Mouse (Mus musculus) cerebellum, adult 18-20 months (tissue): ENCODE data around the gene Methig1.
"Not testable (repeated sequence)": the region's sequence is repeated elsewhere in the genome, so short reads cannot be mapped to it uniquely, and the experiment has no call there.

Experiments
- DNase-seq, 2 experiments: peaks; one replicate each; pipeline ENCODE4 v3.0.0; 2021

Methig1 gene

DNA sequence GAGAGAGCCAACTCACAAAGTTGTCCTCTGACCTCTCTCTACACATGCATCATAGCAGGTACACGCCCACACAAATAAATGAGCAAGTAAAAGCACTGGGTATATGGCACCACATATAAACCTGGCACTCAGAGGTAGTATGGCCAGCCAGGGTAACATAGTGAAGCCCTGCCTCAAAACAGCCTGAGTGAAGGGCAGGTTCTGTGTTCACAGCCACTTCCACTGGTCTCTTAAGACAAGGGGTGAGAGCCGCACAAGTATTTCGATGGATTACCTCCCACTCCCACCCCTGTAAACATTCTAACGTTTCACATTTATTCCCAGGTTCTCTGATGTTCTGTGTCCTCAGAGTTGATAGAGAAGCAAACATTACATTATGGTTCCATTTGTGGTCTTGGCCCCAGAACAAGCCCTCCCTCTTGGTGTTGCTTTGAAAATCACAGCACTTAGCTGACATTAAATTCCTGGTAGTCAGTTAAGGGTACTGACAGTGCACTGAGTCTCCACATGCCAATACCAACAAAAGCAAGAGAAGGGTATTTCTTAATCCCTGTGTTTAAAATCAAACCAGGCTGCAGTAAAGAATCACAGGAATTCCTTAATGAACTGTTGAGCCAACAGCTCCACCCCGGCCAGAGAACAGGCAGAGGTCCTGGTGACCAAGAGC lies 11.5 kb upstream of the Methig1 start:
- DNase-seq, result not testable (repeated sequence)

DNA sequence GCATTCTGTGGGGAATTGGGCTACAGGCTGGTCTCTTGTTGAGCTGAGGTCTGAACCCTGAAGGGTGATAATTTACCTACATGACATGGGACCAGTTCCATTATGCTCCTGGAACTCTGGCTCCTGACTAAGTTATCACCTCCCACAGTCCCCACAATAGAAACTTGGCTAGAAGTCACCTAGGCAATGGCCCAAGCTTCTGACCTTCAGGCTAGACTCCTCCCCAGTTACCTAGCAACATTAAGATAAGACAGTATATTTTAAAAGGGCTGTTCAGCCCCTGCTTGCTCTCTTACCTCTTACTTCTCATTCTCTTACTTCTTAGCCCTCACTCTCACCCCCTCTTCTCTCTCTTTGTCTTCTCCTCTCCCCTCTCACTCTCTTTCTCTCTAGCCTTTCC lies 7.5 kb upstream of the Methig1 start:
- DNase-seq, result no peak

DNA sequence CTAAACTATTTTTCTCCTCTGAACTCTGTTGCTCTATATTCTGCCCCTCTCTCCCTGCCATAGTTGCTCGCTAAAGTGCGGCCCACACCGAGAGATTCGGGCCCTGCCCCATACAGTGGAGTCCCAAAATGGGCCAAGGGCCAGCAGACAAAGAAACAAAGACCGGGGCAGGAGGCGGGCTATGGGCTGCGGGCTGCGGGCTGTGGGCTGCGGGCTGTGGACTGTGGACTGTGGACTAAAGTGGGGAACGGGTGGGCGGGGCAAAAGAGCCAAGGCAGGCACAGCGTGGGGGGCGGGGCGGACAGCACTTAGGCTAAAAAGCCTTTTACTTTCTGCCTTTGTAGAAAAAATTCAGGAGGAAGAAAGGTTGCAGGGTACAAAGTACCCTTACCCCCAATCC lies 6.2 kb upstream of the Methig1 start:
- no peak for DNase-seq

DNA sequence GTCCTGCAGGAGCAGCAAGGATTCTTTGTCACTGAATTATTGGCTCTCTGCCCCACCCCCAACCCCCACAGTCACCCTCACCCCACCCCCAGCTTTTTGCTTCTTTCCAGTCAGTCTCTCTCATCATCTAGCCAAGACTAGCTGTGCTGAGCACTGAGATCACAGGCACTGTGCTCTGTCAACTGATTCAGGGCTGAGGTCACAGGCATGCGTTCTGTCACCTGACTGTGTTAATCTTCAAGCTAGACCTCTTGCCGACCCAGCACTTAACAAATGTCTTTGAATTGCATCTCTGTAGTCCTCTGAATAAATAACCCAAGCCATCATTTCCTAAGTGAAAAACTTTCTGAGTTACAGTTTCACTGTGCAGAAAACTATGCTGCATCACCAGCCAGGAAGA lies 3.5 kb upstream of the Methig1 start:
- no peak for DNase-seq

DNA sequence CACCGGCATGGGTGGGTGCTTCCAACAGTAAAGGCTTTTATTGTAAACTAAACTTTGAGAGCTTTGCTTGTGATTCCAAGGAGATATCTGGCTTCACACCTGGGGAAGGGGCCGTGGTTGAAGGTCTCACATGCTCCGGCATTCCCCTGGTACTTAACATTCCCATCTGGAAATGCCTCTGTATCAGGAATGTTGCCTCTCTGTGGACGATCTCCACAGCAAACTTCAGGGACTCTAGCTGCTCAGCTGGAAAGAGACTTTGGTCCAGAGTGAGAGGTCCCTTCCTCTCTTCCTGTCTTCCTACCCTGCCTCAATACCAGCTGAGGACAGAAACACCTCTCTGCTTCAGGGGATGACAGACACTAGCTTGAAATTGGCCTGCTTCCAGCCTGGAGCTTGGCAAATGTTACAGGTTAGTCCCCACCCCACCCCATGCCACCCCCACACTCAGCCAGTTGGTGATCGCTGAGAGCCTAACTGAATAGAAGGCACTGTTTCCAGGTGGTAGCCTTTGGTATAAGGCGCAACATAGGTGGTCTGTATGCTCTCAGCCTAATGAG lies 1.4 kb upstream of the Methig1 start:
- no peak for DNase-seq

DNA sequence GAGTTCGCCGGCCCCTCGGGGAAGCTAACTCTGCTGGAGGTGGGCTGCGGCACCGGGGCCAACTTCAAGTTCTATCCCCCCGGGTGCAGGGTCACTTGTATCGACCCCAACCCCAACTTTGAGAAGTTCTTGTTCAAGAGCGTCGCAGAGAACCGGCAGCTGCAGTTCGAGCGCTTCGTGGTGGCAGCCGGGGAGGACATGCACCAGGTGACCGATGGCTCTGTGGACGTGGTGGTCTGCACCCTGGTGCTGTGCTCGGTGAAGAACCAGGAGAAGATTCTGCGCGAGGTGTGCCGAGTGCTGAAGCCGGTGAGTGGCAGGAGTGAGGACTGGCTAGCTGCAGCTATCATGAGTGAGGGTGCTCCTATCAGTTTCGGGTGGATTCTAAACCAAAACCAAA lies 450 bp downstream of the Methig1 start:
- DNase-seq, result not testable (repeated sequence)

DNA sequence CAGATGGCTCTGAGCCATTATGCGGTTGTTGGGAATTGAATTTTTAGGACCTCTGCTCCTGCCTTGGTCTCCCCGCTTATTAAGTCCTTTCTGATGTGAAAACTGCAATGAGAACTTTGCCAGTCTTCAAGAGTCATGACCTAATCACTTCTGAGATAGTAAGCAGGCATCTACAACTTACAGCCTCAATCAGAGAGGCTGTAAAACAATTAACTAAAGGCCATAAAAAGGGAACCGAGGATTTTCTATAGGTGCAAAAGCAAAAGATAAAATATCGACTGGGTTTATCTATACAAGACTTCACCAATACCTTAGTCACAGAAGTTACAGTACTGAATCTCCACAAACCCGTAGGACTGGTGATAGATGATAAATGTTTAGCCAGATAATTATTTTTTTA lies 2.9 kb downstream of the Methig1 start:
- DNase-seq, result no peak

DNA sequence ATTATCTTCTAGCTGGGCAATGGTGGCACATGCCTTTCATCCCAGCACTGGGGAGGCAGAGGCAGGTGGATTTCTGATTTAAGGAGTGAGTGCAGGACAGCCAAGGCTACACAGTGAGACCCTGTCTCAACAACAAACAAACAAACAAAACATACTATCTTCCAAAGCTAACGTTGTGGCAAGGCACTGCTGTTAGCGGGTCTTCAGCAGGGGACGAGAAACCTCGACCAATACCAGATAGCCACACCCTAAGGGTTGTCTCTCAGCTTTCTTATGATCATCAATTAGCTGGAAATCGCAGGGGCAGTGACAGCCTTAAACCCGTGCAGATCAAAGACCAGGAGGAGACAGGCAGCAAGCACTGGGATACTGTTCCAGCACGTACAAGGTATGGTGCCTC lies 11.3 kb downstream of the Methig1 start, which contains the start of gene Higd1c:
TSS of gene Higd1c (plus strand) at position 301 of the 400 bp plus-strand sequence.
- DNase-seq, result no peak

DNA sequence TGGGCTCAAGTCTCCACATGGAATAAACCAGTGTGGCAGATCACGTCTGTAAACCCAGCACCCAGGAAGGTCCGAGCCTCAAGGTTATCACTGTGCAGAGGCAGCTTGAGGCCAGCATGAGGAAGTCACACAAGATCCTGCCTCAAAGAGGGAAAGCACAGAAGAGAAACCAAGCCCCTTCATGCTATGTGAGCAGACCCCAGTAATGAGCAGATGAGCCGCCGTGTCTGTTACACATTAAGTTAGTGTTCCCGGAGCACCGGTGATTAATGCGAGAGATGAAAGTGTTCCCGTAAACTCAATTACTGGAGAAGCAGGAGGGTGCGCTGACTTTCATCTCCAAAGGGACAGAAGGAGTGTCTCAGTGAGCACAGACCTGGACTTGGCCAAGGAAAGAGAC lies 13.0 kb downstream of the Methig1 start:
- DNase-seq, result not testable (repeated sequence)

DNA sequence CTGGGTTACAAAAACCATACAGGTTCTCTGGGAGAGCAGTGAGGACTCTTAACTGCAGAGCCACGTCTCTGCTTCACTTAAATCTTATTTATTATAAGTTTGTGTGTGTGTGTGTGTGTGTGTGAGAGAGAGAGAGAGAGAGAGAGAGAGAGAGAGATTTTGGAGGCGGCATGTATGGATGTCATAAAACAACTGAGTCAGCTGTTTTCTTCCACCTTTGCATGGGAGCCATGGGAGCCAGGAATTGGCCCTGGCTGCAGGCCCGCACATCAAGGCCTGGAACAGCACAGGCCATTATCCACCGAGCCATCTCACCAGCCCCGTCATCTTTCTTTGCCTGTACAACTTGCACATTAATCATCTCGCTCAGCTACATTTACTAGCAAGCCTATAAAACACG lies 14.2 kb downstream of the Methig1 start:
- no peak for DNase-seq

DNA sequence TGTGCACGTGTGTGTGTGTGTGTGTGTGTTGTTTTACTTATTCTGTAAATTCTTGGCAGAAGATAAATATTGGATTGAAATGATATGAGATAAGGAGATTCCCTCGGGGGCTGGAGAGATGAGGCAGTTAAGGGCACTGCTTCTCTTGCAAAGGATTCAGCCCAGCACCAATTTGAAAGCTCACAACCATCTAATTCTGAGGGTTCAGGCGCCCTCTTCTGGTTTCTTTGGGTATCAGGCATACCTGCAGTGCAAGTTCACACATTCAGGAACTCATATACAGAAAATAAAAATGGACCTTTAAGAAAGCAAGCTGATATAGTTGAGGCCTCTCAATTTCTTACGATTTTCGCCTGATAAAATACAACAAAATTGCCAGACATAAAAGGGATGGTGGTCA lies 22.1 kb downstream of the Methig1 start:
- peak; percentile 52 to 56 for DNase-seq

DNA sequence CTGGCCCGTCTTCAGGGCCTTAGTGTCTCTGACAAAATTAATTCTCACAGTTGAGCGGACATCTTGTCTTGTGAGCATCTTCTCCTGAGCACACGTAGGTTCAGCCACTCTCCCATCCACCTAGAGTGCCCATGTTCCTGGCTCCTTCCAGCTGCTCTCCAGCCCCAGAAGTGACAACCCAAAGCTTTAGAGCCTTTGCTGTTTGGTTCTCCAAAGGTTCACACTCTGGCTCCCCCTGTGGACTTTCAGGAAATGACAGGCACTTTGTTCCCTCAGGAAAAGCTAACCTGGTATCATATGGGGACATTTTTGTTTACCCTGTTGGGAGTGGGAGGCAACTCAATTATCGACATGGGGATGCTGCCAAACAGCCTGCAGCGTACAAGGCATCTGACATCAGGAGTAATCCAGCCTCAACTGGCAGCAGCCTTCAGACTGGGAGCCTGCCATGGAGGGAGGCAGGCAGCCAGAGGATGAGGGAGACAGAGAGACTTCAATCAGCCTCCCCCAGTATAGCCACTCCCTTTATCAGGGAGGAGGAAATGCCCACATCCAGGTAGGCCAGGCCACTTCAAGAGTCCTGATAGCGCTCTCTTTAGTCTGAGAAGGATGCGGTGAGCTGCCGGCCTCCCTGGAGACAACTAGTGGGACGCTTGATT lies 25.0 kb downstream of the Methig1 start:
- not testable (repeated sequence) for DNase-seq

DNA sequence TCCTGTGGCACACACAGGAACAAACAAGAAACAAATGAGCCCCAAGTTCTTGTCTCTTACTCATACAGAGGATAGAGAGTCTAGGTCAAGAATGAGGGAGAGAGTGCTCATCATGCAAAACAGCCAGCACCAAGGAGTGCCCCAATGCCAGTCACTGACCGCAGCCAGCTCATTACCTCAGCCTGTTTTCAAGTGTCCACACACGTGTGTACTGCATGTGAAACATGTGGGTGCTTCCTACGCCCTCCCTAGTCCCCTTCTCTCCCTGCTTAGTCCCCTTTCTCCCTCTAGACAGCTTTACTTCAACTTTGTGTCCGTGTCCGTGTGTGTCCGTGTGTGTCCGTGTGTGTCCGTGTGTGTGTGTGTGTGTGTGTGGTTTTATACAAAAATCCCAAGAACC lies 26.7 kb downstream of the Methig1 start:
- no peak for DNase-seq

DNA sequence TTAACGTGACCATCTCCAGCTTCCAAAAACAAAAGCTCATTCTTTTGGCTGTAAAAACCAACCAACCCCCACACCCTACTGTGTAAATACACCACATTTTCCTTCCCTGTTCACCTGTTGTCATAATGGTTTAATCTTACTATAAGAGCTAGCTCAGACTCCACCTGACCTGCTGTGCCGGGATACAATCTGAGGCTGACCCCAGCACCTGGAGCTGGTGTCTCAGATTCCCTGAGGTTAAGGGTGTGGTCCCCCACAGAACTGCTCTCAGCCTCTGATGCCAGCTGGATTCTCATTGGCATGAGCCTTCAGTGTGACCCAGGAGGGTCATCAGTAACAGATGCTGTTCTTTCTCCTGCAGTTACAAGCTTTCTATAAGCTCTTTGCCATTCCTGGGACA lies 27.2 kb downstream of the Methig1 start:
- DNase-seq, result no peak

DNA sequence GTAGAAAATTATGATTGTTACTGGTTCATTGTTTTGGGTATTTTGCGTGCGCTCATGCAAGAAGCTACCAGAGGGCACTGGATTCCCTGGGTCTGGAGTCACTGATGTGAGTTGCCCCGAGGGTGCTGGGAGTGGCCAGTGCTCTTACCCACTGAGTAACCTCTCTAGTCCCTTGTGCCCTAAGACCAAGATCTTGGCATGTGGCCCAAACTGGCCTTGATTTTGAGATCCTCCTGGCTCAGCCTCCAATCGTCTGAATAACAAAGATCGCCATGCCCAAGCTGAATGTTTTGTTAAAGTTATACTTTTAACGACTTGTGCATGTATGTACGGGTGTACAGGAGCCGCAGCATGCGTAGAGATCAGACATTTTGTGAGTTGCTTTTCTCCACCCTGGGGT lies 32.8 kb downstream of the Methig1 start:
- no peak for DNase-seq

DNA sequence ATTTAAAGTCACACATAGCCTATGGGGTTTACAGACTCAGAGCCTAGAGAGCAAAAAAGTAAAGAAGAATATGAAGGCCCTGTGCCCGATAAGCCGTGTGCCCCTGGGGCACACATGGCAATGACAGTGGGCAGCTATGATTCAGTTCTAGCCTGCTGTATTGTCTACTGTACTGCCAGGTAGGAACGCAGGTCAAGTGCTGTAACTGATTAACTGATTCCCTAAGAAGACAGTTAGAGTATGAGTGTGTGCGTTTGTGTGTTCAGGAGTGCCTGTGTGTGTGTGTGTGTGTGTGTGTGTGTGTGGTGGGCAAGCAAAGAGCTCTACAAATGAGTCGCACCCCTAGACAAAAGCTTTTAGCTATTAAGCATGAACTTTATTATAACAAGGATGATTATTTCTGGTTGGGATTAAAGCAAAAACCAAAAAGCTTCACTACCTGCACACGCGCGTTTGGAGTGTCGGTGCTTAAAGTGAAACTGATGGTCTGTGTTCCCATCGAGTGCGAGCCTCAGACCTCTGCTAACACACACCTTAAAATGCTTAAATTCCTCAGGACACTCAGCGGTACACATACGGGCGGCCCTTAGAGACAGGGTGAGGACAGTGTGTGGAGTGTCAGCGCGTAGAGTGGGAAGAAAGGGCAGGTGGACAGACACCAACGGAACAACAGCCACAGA lies 34.7 kb downstream of the Methig1 start:
- no peak for DNase-seq

DNA sequence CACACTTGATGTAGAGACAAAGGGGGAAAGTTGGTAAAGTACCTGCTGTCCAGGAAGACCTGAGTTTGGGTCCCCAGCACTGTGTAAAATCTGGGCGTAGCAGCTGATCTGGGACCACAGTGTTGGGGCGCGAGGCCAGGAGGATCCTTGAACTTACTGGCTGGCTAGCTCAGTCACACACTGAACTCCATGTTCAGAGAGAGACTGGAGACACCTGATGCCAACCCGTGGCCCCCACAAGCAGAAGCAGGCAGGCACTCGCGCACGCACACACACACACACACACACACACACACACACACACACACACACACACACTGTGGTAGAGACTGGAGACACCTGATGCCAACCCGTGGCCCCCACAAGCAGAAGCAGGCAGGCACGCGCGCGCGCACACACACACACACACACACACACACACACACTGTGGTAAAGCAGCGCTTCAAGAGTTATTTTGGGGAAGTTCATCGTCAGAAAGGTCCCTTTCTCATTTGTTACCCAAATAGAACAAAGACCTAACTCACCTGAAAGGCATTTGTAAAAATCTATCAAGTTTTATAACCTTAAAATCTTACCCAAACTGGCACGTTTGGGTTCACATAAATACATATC lies 35.4 kb downstream of the Methig1 start:
- DNase-seq, result no peak

DNA sequence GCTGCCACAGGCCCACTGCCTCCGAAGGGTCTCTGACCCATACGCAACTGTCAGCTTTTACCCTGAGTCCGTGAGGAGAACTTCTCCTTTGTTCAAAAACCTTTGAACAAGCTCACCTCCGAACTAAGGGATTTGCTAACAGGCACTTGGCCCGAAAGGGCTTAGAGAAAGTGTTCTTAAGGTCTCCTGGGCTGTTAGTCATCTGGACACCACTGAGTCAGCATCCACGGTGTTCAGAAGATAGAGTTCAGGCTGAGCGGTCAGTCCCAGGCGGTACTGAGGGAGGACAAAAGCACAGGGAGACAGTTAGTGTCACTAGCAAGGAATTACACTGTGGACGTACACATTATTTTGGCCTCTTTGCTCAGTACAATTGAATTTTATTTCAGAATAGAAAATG lies 35.9 kb downstream of the Methig1 start:
- DNase-seq, result no peak

DNA sequence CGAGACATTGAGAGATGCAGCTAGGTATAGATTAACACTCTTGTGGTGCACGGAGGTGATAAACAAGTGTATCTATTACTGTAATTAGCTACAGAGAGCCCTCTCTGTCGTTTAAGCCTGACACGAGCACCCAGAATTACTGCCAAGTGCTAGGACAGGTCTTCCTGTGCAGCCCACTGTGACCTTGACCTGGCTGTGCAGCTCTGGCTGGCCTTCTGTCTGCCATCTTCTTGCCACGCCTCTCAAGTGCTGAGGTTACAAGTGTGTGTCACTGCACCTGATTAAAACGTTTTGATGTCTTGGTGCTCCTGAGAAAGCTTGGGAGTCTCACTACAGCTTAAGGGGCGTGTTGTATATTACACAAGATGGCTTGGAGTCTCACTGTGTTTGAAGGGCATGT lies 38.1 kb downstream of the Methig1 start:
- DNase-seq, result no peak

DNA sequence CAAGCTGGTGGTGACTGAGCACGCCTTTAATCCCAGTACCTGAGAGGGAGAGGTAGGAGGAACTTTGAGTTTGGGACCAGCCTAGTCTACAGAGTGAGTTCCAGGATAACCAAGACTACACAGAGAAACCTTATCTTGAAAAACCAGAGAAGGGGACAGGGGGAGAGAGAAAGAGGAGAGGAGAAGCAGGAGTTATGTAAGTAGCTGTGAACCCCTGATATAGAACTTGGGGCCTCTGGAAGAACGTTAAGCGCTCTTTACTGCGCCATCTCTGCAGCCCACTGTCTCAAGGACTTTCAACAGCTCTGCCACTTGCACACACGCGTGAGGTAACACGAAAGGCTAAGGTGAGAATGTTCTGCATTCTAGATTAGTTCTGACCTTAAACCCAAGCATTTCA lies 38.6 kb downstream of the Methig1 start:
- no peak for DNase-seq

DNA sequence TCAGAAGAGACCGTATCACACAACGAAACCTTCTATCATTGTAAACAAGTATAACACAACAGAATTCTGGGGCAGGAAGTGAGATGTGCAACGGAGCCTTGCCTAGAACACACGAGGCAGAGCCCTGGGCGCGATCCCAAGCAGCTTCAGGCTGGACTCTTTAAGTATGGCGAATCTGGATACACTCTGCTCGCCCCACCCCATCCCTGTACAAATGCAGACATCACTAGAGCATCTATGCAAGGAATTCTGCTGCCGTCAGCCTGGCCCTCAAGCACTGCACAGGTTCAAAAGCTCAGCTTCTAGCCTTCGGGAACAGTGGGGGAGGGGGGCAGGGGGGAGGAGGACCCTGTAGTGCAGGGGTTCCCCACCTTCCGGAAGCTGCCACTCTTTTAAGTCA lies 40.1 kb downstream of the Methig1 start:
- no peak for DNase-seq

DNA sequence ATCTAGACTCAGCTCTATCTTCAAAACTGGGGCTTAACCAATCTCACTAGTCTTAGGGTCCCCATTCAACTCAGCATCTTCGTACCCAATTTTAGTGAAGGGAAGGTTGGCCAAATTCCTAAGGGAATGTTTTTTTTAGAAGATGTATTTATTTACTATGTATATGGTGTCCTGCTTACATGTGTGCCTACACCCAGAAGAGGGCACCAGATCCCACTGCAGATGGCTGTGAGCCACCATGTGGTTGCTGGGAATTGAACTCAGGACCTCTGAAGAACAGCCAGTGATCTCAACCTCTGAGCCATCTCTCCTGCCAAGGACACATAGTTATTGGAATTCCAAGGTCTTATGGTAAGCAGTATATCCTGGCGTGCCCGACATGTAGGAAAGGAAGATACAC lies 42.6 kb downstream of the Methig1 start:
- DNase-seq, result no peak

DNA sequence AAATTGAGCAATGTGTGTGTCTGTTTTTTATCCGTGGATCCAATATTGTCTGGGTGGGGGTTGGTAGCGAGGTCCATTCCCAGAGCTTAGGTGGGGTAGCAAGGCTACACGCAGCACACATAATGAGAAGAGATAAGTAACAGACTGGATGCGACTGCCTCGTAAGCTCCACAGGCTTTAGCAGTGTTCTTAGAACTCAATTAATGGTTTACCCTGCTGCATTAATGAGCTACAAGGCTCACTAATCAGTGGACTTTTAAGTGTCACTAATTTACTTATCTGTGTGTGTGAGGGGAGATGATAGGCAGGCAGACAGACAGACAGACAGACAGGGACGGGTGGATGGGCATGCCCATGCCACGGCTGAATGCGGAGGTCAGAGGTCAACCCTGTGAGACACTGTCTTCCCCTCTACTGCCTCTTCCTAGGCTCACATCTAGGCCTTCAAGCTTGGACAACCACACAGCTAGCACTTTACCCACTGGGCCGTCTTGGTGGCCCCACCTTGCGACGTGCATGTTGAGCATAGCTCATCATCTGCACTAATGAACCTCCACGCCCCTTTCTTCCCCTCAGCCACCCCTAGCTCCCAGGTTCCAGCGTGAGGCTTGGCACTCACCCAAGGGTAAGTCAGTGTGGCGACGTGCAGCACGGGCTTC lies 47.8 kb downstream of the Methig1 start:
- no peak for DNase-seq
